Mouse (Mus musculus) c-Kit-positive CD71-negative TER-119-negative erythroid progenitor cells, embryonic 14.5 days (primary cell): ENCODE data around the gene Gm28053.

Experiments
- DNase-seq: peaks from one replicate; pipeline ENCODE4 v3.0.0-alpha.2; 2013; ENCODE audit warnings: low read depth

Gene Gm28053

GRCm38 (mm10) chr6:48741273-48741672, 22.9 kb downstream of the Gm28053 start:
- no peak for DNase-seq

DNA sequence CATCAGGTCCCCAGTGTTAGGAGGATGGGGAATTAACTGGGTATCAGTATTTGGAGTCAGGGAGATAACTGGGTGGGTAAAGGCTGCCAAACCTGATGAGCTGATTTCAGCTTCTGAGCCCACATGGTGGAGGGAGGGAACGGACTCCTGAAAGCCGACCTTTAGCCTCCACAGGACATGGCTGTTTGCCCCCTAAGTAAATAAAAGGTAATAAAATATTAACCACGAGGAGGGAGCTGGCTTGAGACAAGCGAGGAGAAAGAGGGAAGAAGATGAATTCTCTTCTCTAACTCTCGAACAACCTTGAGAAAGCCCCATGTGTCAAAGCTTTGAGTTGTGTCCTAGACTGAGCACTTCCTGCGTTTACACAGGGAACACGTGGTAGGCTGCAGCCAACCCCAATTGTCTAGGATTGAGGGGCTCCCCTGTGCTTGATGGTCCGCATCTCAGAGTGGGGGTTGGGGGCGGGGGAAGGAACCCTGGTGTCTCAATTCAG, 23.4 kb downstream of the Gm28053 start:
- no peak for DNase-seq

DNA sequence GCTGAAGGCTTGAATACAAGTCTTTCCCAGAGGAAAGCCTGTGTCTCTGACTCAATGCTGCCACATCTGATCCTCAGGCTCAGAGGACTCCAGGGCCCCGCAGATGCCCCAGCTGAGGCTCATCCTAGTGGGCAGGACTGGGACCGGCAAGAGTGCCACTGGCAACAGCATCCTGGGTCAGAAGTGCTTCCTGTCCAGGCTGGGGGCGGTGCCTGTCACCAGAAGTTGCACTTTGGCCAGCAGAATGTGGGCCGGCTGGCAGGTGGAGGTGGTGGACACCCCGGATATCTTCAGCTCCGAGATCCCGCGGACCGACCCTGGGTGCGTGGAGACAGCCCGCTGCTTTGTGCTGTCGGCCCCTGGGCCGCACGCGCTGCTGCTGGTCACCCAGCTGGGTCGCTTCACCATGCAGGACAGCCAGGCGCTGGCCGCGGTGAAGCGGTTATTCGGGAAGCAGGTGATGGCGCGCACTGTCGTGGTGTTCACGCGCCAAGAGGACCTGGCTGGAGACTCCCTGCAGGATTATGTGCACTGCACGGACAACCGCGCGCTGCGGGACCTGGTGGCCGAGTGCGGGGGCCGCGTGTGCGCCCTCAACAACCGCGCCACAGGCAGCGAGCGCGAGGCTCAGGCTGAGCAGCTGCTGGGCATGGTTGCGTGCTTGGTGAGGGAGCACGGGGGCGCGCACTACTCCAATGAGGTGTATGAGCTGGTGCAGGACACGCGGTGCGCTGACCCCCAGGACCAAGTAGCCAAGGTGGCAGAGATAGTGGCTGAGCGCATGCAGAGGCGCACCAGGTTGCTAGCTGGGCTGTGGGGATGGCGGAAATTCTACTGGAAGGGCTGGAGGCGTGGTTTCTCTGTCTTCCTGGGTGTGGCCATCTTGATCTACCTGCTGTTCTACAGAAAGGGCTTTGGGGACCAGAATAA, 24.3 kb downstream of the Gm28053 start:
- no peak for DNase-seq

- DNase-seq = no peak
Measured at GRCm38 (mm10) chr6:48745490-48745889, 27.1 kb downstream of the Gm28053 start.

DNA sequence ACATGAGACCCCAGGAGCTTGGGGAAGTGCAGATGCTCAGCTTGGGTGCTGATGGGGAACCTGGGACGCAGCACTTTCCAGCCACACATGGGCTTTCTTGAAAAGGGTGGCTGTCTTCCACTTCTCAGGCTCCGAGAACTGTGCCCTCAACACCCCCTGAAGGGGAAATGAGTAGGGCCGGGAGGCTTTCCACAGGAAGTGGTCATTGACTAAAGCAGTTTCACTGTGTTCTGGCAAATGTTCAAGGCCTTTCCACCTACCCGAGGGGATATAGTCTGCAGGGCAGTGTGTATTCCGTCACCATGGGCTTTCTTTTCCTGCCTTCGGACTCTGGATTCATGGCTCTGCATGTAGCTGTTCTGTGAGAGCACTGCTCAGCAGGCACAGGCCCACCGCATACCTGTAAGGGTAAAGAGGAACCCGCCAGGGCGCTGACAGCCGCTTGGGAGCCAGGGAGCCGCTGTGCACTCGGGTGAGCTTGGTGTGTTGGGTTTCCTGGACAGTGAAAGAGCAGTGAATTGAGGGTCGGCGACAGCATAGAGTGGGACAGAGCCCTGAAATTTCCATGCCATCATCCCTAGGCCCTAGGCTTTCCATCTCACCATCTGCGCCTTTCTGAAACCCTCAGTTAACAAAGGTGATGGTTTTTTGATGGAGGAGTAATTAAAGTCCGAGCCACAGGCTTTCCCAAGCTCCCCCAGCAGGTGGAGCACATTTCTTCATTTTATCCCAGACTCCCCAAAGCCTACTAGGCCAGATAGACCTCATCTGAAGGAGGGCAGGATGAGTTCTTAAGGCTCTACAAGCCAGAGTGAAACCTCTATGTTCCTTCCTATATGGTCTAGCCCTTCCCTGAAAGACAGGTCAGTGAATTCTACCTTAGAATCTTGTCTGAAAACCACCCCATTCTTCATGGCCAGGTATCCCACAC, 27.8 kb downstream of the Gm28053 start, which contains the start of gene Gimap5:
Gene Gimap5, plus strand, starts transcription at position 239 of the 931 bp plus-strand sequence.
- DNase-seq = peak; percentile 40

DNA sequence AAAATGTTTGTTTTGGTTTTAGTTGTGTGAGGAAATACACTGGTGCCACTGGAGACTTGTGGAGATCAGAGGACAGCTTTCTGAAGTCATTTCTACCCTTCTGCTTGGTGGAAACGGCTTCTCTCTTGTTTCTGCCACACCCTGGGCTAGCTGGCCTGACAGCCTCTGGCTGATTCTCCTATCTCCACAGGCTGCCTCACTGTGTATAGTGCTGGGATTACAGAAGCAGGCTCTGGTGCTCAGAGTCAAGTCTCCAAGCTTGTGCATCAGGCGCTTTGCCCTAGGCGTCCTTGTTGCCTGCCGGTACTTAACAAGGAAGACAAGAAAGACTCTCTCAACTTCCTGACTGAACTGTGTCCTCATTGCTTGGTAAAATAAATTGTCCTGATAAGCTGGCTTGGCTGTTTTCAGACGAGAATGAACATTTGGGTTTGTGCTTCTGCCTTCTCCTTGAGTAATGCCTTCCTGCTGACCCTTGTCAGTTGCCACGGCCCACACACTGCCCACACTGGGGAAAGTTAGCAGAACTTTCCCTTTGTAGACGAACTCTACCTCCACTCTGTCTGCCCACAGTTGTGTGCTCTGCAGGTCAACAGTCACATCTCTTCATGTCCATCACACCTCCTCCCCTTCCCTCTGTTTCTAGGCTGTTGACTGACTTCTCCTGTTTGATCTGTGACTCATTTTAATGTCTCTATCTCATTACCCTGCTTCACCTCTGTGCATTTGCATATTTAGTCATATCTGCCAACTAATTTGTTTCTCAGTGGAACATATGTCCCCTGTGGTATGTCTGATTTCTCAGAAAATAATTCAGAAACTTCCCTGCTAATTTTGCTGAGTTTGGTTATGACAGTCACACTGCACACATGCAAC, 28.9 kb downstream of the Gm28053 start:
- DNase-seq = no peak

DNA sequence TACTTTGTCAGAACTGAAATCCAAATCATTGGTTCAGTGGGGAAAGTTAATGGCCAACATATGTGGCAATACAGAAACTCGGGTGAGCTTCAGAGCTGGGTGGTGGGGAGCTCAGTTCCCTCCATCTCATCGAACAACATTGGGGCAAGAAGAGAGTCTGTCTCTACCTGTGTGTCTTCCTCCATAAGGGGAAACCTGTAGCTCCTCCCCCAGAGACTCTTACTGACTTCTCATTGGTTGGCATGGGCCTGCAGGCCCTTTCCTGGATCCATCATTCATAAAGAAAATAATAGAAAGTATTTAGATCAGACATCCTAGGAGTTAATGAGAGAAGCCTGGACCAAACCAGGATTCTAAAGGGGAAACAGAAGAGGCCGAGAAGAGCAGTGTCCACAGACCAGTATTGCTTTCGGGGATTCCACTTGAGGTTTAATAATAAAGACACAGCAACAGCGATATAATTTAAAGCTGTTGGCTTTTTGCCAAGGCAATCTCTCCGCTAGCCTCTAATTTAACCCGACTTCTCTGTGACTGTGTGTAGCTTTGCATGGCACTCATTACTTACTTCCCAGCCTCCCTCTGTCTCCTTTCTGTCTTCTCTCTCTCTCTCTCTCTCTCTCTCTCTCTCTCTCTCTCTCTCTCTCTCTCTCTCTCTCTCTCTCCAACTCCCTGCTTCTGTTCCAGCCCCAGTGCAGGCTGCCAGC, 45.3 kb downstream of the Gm28053 start:
- no peak for DNase-seq

GRCm38 (mm10) chr6:48764496-48764895, 46.1 kb downstream of the Gm28053 start:
- DNase-seq = no peak

DNA sequence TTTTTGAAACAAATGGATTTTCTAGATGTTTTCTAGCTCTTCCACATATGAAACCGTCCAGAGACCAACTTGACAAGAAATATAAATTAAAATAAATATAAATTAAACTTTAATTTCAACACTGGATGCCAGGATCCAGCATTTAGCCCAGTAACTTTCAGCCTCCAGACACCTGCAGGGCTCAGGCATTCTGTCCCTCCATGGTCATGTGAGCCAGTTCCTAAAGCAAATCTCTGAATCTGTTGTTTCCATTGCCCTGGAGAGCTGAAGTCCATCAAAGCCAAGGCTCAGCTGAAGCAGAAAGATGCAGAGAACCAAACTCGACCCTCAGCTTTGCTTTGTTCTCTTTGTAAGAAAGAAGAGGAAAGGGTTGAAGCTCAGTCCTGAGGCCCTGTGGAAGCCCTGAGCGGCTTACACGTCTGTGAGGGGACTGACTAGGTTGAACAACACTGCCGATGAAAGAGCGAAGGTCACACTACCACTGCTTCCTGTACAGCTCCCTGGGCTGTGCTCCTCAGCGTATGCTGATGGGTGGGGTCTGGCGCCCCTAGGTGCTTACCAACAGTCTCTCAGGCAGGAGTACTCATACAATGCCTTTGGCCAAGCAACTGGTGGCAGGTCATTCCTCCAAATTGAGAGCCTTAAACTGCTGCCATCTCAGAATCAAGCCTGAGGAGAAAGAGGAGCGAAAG, 49.9 kb downstream of the Gm28053 start:
- DNase-seq = no peak

GRCm38 (mm10) chr6:48768933-48769332, 50.5 kb downstream of the Gm28053 start:
- no peak for DNase-seq

GRCm38 (mm10) chr6:48770696-48771095, 52.3 kb downstream of the Gm28053 start, which contains the start of gene Gimap3:
Gene Gimap3 (minus strand): TSS chr6:48770851.
- DNase-seq = no peak

DNA sequence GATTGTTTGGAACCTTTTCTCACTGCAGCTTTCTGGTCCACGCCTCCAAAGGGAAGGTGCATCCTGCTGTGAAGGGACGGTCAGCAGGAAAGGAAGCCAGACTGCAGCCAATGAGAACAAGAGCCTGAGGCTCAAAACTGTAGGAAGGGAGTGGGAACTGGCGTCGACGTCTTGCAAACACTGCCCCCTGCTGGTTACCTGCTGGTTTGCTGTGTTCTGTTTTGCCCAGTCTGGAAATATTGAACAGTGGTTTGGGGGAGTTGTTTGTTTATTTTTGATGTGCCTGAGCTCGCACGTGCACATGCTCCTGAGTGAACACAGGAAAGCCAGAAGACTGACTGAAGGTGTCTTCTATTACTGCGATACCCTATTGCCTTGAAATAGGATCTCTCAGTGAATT, 53.6 kb downstream of the Gm28053 start:
- DNase-seq = peak; percentile 57

- no peak for DNase-seq
Measured at GRCm38 (mm10) chr6:48784406-48784805, 66.0 kb downstream of the Gm28053 start.

DNA sequence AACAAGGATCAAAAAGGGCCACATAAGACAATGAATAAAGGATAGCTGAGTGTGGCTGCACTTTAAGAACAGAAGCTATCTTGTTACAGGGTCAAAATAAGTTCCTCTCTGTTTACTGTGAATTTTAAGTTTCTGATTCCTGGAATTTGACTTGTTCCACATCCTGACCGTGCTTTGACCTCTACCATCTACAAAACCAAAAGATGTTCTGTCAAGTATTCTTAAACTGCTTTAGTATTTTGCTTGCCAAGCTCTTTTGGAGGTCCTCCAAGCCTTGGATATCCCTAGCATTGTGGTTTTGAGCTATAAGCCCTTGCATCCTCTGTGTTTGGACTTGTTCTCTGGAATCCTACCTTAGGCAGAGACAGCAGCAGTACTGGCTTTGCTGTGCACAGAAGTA, 66.8 kb downstream of the Gm28053 start:
- DNase-seq = no peak

DNA sequence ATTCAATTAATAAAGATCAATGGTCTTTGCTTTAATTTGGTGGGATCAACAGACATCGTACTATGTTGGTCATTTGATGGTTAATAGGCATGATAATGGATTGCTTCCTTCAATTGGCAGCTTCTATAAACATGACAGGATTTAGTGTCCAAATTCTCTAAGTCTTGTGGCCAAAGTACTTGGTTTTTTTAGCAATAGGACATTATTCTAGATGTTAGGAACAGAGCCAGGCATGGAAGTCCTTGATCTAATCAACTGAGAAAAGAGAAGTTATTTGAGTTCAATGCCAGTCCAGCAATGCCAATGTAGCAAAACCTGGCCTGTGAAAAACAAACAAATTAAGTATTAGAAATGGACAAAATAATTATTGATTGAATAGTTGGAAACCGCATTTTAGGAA, 67.2 kb downstream of the Gm28053 start:
- DNase-seq = no peak

DNA sequence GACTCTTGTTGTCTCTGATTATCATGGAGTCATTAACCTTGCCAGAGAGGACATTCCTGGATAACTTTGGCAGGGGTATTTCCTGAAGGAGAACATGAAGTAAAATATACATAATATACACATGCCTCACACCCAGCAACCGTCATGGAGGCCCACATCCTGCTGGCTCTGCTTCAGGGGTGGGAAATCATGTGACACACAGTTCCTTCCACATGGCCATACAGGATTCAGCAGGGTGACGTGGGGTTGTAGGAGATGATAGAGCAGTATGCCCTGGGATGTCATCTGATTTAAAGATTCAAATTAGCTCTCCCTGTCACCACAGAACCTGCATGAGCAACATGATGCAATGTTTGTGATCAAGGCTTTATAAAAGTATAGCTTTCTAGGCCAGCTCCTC, 69.5 kb downstream of the Gm28053 start:
- no peak for DNase-seq

DNA sequence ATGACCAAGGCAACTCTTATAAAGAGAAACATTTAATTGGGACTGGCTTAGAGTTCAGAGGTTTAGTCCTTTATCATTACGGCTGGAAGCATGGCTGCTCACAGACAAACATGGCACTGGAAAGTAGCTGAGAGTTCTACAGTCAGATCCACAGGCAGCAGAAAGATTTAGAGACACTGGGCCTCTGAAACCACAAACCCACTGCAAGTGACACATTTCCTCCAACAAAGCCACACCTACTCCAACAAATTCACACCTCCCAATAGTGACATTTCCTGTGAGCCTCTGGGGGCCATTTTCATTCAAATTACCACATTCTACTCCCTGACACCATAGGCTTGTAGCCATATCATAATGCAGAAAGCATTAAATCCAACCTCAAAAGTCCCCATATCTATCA, 83.5 kb downstream of the Gm28053 start:
- peak; percentile 20 for DNase-seq
